Mouse (Mus musculus) forebrain, embryonic 14.5 days (tissue): ENCODE results near the gene Dtx3l. TPM values are rescaled to one million over a fixed set of nuclear protein-coding genes. Genes with fewer than 3 reads are reported as not detected.

Experiments
- ATAC-seq: fragments of 200-750 bp; cut with Nextera tagmentation; 2 replicates; pipeline ENCODE4 v1.8.0; 2017; ENCODE audit warnings: mild to moderate bottlenecking, moderate library complexity
- DNase-seq: peaks from one replicate; pipeline ENCODE4 v3.0.0-alpha.2; 2015; ENCODE audit warnings: low spot score
- H3K27ac ChIP-seq: fragments of 300-500 bp; sonication (generic); 2 replicates; pipeline ENCODE4 v1.5.1; 2014; ENCODE audit warnings: low read depth, mild to moderate bottlenecking, control low read depth, low read length, moderate library complexity
- H3K27me3 ChIP-seq: fragments of 300-500 bp; sonication (generic); replicated peaks from 2 replicates; pipeline ENCODE4 v1.6.1; 2014; ENCODE audit warnings: low read length, control low read depth, mixed read lengths; ENCODE audit not compliant: control insufficient read depth, insufficient read depth
- H3K36me3 ChIP-seq: fragments of 300-500 bp; sonication (generic); 2 replicates; pipeline ENCODE4 v1.6.1; 2014; ENCODE audit warnings: low read length, control low read depth; ENCODE audit not compliant: control insufficient read depth, insufficient read depth
- H3K4me1 ChIP-seq: fragments of 300-500 bp; sonication (generic); 2 replicates; pipeline ENCODE4 v1.6.1; 2014; ENCODE audit warnings: antibody characterized with exemption, low read length, control low read depth; ENCODE audit not compliant: control insufficient read depth, insufficient read depth
- H3K4me2 ChIP-seq: fragments of 300-500 bp; sonication (generic); 2 replicates; pipeline ENCODE4 v1.6.1; 2014; ENCODE audit warnings: mild to moderate bottlenecking, control low read depth, low read length
- H3K4me3 ChIP-seq: fragments of 300-500 bp; sonication (generic); 2 replicates; pipeline ENCODE4 v1.5.1; 2014; ENCODE audit warnings: low read depth, low read length, control low read depth
- H3K9ac ChIP-seq: fragments of 300-500 bp; sonication (generic); 2 replicates; pipeline ENCODE4 v1.6.1; 2014; ENCODE audit warnings: mild to moderate bottlenecking, low read length, control low read depth, moderate library complexity
- H3K9me3 ChIP-seq: fragments of 300-500 bp; sonication (generic); replicated peaks from 2 replicates; pipeline ENCODE4 v1.6.1; 2016; ENCODE audit warnings: low read length, control low read depth, mixed read lengths; ENCODE audit not compliant: control insufficient read depth
- WGBS: fragments of 180-500 bp; shearing (Covaris S2); extraction: QIAGEN DNeasy Blood & Tissue Kit; methylation state at CpG from one replicate; pipeline ENCODE4 v1.1.7; 2014; 5-methylcytosine and 5-hydroxymethylcytosine counted together
- polyA plus RNA-seq: library from polyadenylated mRNA; unstranded; fragments of >200 nt; fragmentation: Nextera tagmentation; extraction: Ambion mirVana; gene quantifications from 2 replicates; pipeline ENCODE4 v1.2.1, GENCODE M21; 2014

Dtx3l gene
- polyA plus RNA-seq, 1 experiment from 2014 or later, result 1.9 TPM

GRCm38 (mm10) chr16:35939690-35940089, 739 bp upstream of the Dtx3l start:
- Histone ChIP-seq H3K9me3 (no peaks in the 10 kb centered on the region), H3K4me3 (peak overlapping the region; percentile 58; the same call in 1 of the 2 replicates)
- peak; percentile 60; the same call in 1 of the 2 replicates for ATAC-seq

GRCm38 (mm10) chr16:35939261-35939660, 310 bp upstream of the Dtx3l start:
- DNase-seq (no peak), ATAC-seq (peak; percentile 23; the same call in 1 of the 2 replicates)
- no peaks in the 10 kb centered on the region for H3K36me3 ChIP-seq
- peak overlapping the region; percentile 84 for H3K4me2 ChIP-seq
- 2% methylated on average over 6 of the region's 6 CpGs for WGBS
- no peak overlapping the region for H3K27ac ChIP-seq
- H3K27me3 ChIP-seq, result no peaks in the 10 kb centered on the region
- peaks cover 8% of the 10 kb centered on the region for H3K4me1 ChIP-seq
- H3K9ac ChIP-seq, result peak overlapping the region; percentile 75
- no peaks in the 10 kb centered on the region for H3K9me3 ChIP-seq
- peak overlapping the region; percentile 58 for H3K4me3 ChIP-seq

More at GRCm38 (mm10) chr16:35939690-35940089, 739 bp upstream of the Dtx3l start:
- Histone ChIP-seq H3K27ac (no peak overlapping the region), H3K9ac (no peak overlapping the region), H3K36me3 (no peaks in the 10 kb centered on the region), H3K4me1 (peaks cover 8% of the 10 kb centered on the region), H3K27me3 (no peaks in the 10 kb centered on the region), H3K4me2 (peak overlapping the region; percentile 84)
- DNase-seq, result peak; percentile 70
- WGBS, result 10% methylated on average over 9 of the region's 9 CpGs

GRCm38 (mm10) chr16:35933181-35933580, 5.8 kb downstream of the Dtx3l start:
- ATAC-seq (no peak), DNase-seq (no peak)
- 88% methylated on average over 10 of the region's 10 CpGs for WGBS
- H3K27me3 ChIP-seq, result no peaks in the 10 kb centered on the region
- H3K4me2 ChIP-seq, result no peak overlapping the region
- no peak overlapping the region for H3K9ac ChIP-seq
- no peak overlapping the region for H3K4me3 ChIP-seq
- H3K36me3 ChIP-seq, result no peaks in the 10 kb centered on the region
- no peaks in the 10 kb centered on the region for H3K9me3 ChIP-seq
- H3K4me1 ChIP-seq, result no peaks in the 10 kb centered on the region
- H3K27ac ChIP-seq, result no peak overlapping the region

GRCm38 (mm10) chr16:35932179-35933055, 6.5 kb downstream of the Dtx3l start:
- no peak overlapping the region for H3K27ac ChIP-seq
- no peak for ATAC-seq
- H3K4me2 ChIP-seq, result no peak overlapping the region
- H3K9ac ChIP-seq, result no peak overlapping the region
- H3K4me1 ChIP-seq, result no peaks in the 10 kb centered on the region
- H3K36me3 ChIP-seq, result no peaks in the 10 kb centered on the region
- 89% methylated on average over 19 of the region's 19 CpGs for WGBS
- no peaks in the 10 kb centered on the region for H3K9me3 ChIP-seq
- no peak for DNase-seq
- no peak overlapping the region for H3K4me3 ChIP-seq
- no peaks in the 10 kb centered on the region for H3K27me3 ChIP-seq

GRCm38 (mm10) chr16:35924341-35924740, 14.6 kb downstream of the Dtx3l start:
- H3K27me3 ChIP-seq, result no peaks in the 10 kb centered on the region
- H3K9me3 ChIP-seq, result no peaks in the 10 kb centered on the region
- no peak overlapping the region for H3K4me2 ChIP-seq
- DNase-seq (no peak), ATAC-seq (no peak)
- 89% methylated on average over 5 of the region's 5 CpGs for WGBS
- no peak overlapping the region for H3K4me3 ChIP-seq
- H3K4me1 ChIP-seq, result no peaks in the 10 kb centered on the region
- H3K27ac ChIP-seq, result no peak overlapping the region
- H3K36me3 ChIP-seq, result no peaks in the 10 kb centered on the region
- no peak overlapping the region for H3K9ac ChIP-seq

- 80% methylated on average over 7 of the region's 7 CpGs for WGBS
- Histone ChIP-seq H3K4me1 (no peaks in the 10 kb centered on the region), H3K4me2 (no peak overlapping the region), H3K27ac (no peak overlapping the region), H3K9me3 (no peaks in the 10 kb centered on the region), H3K36me3 (no peaks in the 10 kb centered on the region), H3K9ac (no peak overlapping the region), H3K4me3 (no peak overlapping the region), H3K27me3 (no peaks in the 10 kb centered on the region)
- no peak for ATAC-seq
- no peak for DNase-seq
These were observed 15.3 kb downstream of the Dtx3l start for GRCm38 (mm10) chr16:35923546-35924198.

GRCm38 (mm10) chr16:35922301-35922895, 16.6 kb downstream of the Dtx3l start:
- H3K27ac ChIP-seq, result no peak overlapping the region
- DNase-seq (no peak), ATAC-seq (no peak)
- H3K9me3 ChIP-seq, result no peaks in the 10 kb centered on the region
- H3K4me1 ChIP-seq, result no peaks in the 10 kb centered on the region
- no peak overlapping the region for H3K9ac ChIP-seq
- no peak overlapping the region for H3K4me2 ChIP-seq
- 77% methylated on average over 3 of the region's 3 CpGs for WGBS
- H3K36me3 ChIP-seq, result no peaks in the 10 kb centered on the region
- H3K27me3 ChIP-seq, result no peaks in the 10 kb centered on the region
- H3K4me3 ChIP-seq, result no peak overlapping the region

GRCm38 (mm10) chr16:35921676-35922235, 17.2 kb downstream of the Dtx3l start:
- Histone ChIP-seq H3K4me3 (no peak overlapping the region), H3K27me3 (no peaks in the 10 kb centered on the region), H3K9me3 (no peaks in the 10 kb centered on the region), H3K36me3 (no peaks in the 10 kb centered on the region), H3K4me1 (no peaks in the 10 kb centered on the region), H3K27ac (no peak overlapping the region), H3K4me2 (no peak overlapping the region), H3K9ac (no peak overlapping the region)
- no peak for ATAC-seq
- DNase-seq, result no peak
- 92% methylated on average over 2 of the region's 2 CpGs for WGBS
